Mouse (Mus musculus) right cerebral cortex, adult 2 months (tissue): Measurements from ENCODE around the gene Ascl3.

ENCODE experiments used
- DNase-seq, 2 experiments: peaks; one replicate each; pipeline ENCODE4 v3.0.0; 2021 to 2022; ENCODE audit warnings: low spot score in 2 of 2

Gene Ascl3

DNA sequence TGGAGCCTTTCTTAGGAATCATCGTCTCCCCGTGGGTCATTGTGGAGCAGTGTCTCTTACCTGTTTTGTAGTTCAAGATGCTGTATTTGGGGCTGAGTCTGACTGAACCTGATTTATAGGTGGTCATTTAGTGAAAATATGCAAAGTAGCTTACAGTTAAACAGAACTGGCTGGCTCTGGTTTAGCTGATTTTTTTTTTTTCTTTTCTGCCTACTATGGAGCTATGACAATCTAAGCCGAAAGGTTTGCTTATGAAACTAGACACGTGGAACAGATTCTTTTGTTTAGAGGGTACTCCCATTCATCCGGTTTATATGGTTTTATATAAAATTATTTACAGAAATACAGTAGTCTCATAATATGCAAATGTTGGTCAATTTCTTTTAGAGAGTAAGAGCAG, at the start of gene Ascl3:
Ascl3 (minus strand) TSS at position 101 of the 400 bp plus-strand sequence.
- DNase-seq: no peak

DNA sequence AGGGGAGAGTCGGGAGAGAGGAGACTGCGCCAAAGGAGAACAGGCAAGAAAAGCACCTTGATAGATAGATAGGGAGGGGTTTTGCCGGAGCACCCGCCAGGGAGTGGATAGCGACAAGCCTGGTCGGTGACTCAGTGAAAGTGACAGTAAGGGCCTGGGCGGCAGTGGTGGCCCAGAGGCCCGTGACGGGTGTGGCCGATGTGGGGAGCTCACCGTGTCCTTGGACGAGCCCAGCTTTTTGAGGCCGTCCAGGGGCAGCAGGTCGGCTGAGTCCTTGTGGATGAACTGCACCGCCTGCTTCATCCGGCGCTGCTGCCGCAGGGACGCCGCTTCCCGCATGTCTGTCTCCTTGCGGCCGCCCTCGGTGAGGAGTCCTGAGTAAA, 49.6 kb upstream of the Ascl3 start:
- peak in 1 of 2 experiments; percentile 20 for DNase-seq

DNA sequence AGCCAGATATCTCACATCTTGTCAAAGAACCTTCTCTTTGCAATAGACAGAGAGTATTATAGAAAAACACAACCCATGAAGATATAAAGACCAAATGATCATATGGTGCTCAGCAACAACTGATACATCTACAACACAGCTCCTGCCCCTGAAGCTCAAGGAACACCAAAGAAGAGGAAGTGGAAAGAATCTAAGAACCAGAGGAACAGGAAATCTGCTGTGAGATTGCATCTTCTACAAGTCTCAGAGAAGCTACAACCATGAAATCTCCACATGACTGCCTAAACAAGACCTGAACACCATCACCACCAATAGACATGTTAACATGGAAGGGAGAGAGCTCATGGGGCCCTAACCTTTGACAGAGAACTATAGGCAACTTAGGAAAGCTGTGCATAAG, 40.7 kb upstream of the Ascl3 start:
- no peak for DNase-seq

DNA sequence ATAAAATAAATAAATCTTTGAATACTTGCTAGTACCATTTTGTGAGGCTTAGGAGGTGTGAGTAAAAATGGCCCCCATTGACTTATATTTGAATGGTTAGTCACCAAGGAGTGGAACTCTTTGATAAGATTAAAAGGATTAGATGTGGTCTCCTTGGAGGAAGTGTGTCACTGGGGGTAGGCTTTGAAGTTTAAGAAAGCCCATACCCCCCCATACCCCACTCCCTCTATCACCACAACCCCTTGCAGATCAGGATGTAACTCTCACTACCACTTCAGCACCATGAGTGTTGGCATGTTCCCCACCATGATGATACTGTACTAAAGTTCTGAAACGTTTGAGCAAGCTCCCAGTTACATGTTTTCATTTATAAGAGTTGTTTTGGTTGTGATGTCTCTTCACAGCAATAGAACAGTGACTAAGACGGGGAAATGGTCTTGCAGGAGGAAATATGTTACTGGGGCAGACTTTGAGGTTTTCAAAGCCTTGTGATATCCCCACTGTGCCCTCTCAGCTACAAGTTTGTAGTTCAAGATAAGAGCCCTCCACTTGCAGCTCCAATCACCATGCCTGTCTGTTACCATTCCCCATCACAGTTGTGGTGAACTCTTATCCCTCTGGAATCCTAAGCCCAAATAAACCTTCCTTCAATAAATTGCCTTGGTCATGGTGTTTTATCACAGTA, 37.3 kb upstream of the Ascl3 start:
- DNase-seq: no peak

DNA sequence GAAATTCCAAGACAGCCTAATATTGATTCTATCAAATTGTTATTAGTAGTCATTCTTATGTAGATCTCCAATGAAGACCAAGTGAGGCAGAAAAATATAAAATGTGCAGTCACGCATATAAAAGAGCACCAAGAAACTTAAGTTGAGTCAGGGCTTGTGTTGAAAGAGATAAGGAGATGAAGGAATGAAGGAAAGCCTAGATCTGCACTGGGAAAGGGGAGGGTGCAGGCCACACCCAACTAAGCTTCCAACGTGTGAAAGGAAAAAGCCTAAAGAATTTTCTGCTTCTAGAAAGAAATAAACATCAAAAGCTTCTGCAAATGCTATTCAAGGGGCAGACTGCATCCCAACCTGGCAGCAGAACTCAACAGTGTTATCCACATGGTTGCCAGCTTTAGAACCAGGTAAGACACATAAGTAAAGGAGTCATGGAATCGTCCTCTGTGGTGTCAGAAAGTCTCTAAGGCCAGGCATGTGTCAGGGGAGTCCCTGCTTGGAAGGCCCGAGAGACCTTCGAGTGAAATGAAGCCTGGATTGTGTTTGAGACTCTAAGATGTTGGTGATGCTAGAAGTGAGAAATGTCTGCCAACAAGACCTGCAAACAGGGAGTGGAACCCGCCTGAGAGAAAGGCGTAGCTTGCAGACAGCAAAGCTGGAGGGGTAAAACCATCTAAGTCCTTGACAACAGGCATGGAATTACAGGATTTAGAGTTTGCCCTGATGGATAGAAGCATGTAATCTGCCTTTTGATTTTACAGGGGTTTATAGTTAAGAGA, 36.2 kb upstream of the Ascl3 start:
- no peak for DNase-seq

DNA sequence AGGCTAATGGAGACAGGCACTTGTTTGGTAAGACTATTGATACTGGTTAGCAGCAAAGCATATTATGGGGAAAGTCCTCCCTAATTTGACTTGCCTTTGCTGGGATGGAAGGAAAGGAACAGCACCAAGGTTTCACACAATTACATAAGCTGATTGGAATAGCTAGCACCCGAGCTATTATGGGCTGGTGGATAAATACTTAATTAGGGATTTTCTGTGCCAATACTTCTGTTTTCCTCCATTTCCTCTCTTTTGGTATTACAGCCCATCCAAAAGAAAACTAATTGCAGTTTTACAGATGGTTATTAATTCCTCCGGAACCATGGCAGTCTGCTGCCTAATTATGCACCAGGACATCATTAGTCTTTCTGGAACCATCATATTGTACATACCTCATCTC, 32.5 kb upstream of the Ascl3 start:
- no peak for DNase-seq

DNA sequence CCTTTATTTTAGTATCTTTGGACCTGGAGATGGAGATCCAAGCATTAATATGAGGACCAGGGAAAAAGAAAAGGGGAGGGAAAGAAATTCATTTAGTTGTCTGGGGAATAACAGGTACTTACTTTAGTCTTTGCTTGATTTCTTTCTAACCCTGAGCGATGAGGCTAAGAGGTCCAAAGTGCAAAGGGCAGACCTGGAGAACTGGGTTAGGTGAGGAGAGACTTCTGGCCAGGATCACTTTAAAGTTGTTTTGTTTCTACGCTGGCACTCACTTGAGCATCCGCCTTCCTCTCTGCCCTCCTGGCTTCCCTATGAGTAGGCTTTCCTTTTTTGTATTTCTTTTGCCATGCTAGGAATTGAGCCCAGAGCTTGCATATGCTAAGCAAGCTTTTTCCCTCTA, 24.8 kb upstream of the Ascl3 start:
- no peak for DNase-seq

DNA sequence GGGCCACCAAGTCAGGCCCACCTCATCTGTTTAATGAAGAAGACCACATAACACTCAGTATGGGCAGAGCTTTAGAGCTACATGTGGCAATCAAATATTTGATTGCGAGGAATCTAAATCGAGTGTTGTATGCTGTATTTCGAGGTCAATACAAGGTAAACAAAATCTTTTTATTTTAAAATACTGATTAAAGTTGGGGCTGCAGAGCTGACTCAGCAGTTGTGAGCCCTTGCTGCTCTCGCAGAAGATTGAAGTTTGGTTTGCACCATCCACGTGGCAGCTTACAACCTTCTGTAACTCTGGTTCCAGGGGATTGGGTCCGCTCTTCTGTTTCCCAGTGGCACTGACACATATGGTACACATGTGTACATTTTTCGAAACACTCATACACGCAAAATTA, 22.5 kb upstream of the Ascl3 start:
- DNase-seq: no peak

DNA sequence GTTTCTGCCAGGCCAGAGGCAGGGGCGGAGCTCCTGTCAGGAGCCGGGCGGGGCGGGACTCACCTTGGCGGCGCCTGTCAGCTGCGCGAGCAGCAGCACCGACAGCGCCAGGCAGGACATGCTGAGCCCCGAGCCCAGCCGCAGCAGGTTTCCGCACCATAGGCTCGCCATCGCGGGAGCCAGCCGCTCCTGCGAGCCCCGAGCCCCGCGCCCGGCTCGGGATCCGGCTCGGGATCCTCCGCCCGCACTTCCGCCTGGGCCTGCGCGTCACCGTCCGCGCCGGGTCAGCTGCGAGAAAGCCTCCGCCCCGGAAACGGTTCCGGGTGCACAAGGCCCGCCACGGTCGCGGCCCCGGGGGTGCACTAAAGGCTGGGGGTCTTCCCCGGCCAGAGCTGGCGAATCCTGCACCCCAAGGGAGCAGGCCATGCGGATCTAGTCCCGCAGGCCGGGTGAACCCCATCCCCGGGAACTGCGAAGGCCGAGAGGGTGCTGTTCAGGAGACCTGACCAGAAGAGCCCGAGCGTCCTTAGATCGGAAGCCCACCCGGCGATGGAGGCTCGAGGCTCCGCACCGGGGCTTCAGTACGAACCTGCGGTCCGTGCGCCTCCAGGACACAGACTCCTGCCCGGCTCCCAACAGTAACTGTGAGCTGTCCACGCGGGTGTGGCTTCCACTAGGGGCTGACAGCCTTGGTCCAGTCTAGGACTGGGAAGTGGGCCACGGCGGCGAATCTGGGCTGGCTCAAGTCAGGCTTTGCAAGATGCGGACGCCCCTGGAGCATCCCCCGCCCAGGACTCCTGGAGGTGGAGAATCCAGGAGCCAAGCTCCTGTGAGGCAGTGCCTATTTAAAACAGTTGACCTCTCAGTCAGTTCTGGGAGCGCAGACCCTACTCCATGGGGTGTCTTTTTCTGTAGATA, 20.7 kb upstream of the Ascl3 start, which contains the start of gene Tmem9b:
Tmem9b (minus strand) TSS at position 868 of the 918 bp plus-strand sequence.
- peak; percentile 77 to 90 for DNase-seq

DNA sequence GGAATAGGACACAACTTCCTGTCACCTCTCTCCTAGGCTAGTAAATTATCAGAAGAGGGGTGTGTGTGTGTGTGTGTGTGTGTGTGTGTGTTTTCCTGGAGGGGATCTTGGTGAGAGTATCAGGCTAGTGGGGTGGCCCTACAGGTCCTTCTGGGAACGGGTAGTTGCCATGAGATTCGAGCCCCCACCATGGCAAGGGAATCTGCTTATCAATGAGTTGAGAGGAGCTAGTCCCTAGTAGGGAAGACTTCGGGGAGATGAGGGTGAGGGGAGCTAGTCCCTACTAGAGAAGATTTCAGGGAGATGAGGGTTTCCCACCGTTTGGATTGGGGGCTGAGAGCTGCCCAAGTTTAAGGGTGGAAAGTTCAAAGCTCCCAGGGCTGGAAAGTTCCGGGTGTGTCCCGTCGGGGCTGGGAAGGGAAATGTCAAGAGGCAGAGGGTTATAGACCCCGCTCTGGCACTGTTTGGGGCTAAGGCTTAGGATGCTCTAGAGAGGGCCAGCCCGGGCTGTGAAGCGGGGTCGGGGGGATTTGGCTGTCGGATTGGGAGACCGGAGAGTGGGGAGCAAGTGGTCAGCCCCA, 20.0 kb upstream of the Ascl3 start:
- no peak for DNase-seq

DNA sequence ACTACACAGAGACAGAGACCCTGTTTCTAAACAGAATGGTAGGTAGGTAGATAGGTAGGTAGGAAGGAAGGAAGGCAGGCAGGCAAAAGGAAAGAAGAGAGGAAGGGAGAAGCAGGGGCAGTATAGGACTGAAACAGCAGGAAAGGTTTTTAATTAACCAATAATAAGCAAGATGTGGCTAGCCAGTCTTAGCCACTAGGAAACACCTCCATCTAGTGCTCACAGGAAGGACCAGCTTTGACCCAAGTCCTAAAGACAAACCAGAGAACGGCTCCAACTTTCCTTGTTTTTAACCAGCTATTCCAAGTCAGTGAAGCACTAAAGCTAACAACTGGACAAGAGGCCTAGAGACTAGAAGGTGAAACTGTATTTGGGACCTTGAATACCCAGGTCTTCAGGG, 16.2 kb upstream of the Ascl3 start:
- DNase-seq: no peak

DNA sequence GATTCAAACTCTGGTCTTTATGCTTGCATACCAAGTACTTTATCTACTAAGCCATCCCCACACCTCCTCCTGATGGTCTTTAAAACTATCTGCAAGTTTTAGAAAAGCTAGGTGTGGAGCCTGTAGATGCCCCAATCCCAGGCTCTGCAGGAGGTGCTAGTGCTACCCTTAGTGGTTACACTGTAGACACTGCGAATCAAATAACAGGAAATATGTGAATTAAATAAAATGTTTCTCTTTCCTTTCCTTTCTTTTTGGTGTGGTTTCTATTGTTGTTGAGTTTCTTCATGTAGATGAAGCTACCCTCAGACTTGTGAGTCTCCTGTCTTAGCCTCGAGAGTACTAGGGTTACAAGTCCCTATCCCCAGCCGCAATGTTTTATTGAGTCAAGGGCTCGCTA, 10.2 kb upstream of the Ascl3 start:
- no peak for DNase-seq

DNA sequence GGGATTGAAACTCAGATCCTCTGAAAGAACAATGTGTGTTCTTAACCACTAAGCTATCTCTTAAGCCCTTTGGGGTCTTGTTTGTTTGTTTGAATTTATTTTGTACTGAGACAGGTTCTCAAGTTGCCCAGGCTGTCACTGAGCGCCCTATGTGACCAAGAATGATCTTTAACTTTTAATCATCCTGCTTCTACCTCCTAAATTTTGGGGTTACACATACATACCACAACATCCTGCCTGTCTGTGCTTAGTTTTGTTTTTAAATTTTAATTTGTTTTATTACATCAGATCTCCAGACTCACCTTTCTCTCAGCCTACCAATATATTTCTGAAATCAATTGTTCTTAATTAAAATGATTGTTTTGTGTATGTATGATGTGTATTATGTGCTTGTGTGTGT, 9.5 kb upstream of the Ascl3 start:
- no peak for DNase-seq

DNA sequence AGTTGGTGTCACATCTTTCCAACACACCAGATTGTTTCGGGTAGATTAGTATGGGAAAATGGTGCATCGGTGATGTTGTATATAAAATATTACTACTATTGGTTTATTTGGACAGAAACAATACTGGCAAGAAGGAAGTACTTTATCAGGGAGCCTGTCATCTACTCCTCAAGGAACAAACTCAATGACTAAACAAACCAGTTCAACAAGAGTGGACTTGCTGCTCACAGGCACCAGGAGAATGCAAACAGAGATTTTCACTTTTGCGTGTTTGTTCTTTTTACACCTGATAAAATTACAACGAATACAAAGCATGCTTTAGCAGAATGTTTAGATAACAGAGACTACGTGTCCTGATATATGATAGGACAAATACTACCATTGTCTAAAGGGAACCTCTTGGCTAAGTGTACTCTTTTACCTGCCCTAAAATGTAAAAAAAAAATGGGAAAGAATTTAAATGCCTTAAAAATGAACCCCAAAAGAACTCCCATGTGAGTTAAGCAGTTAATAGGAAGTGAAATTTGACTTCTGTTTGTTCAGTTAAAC, 8.4 kb upstream of the Ascl3 start:
- no peak for DNase-seq

DNA sequence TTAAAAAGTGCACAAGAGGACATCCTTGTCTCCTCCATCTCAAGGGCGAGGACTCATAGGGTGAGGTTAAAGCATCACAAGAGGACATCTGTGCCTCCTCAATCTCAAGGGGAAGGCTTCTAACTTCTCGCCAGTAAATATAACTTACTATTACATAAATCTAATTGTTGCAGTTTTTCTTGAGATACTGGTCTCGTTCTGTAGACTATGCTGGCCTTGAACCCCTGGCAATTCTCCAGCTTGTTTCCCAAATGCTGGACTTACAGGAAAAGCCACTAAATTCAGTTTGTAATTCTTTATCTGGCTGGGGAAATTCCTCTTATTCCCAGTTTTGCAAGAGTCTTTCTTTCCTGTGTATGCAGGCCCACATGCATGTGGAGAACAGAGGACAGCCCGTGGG, 3.3 kb upstream of the Ascl3 start:
- DNase-seq: no peak

DNA sequence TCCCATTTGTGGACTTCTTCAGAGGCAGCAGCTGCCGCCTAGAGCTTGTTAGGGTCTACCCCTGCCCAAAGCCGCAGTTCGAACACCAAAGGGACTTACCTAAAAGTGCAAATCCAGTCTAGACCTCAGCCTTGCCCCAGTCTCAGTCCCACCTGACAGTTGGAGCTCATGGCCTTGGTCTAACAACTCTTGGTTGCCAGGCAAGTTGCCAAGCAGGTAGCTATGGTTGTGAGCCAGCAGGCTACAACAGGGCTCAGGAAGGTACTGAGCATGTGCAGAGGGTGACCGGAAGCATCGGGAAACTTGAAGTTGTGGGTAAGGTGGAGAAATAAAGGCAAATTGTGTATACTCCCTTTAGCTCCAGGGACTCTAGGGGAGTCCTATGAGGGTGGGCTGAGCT, 7.8 kb downstream of the Ascl3 start, which contains the start of gene BC051019:
BC051019 (minus strand) TSS at position 154 of the 400 bp plus-strand sequence.
- DNase-seq: no peak

DNA sequence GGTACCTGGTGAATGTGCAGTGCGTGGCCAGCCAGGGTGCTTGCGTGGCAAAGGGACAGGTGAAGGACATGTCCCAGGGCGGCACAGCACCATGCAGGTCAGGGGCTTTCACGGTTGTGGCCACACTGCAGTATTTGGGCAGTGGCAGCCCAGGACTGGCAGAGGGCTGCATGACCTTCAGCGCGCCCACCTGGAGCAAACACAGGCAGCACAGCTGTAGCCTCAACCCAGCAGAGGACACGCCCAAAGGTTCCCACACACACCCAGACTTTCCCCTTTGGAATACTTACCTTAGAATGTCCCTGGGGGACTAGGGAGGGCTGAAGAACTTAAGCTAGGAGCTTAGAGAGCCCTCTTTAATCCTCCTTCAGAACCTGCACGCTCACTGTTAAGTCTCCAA, 8.4 kb downstream of the Ascl3 start:
- no peak for DNase-seq

DNA sequence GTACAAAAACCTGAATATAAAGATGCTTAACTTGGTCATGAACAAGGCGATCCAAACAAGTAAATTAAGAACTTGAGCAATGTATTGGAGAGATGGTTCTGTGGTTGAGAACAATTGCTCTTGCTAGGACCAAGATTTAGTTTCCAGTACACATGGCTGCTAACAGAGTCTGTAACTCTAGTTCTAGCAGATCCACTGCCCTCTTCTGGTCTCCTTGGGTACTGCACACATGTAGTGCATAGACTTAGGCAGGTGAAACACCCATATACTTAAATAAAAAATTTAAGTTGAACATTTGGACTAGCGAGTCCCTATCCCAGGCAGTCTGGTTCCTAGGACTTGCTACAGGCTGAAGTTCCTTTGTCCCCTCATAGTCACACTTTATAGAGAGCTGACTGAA, 8.9 kb downstream of the Ascl3 start:
- no peak for DNase-seq

DNA sequence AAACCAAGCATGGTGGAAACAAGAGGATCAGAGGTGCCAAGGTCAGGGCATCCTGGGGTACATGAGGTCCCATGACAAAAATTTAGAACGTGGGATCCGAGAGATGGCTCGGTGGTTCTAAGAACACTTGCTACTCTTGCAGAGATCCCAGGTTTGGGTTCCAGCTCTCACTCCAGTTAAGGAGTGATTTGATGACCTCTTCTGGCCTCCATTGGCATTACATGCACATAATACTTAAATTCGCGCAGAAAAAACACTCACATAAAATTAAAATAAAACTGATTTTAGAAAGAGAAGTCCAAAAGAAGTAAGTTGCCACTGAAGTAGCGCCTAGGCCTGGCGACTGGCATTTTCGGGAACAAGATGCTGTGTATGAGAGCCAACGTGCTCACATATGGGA, 12.2 kb downstream of the Ascl3 start:
- DNase-seq: peak; percentile 49 to 58

DNA sequence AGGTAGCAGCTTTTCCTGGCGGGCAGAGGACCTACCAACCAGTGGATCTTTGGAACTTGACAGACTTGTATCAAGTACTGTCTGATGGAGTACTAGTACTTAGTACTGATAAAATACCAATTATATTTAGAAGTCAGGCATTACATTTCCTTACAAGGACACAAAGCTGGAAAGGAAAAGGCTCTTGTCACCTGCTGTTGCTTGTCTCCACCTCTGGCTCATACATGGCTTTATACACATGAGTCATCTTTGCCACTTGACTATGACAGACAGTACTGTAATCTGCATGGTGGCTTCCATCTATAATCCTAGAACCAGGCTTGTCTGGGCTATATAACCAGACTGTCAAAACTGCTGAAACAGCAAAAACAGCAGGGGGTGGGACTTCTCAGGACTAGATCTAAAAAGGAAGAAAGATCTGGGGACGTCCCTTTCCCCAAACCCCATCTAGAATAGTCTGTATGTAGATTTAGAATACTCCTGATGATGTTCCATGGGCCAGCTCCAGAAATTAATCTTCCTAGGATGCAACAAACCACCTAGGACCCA, 18.0 kb downstream of the Ascl3 start:
- no peak for DNase-seq

DNA sequence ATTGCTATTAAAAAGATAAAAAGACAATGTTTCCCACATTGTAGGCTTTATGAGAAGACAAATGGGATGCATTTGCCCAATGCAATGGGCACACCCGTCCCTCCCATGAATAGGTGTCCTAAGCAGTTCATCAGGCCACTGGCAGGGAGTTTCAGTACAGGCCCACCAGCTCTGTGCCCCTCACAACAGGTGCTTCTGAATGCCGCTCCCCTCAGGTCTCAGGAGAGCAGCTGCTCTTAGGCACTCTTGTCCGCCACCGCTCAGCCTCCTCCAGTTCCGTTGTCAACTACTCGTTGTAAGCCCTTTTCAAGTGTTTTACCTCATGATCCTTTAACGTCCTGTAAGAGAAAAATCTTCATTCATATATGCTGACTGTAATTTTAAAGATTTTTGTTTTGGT, 19.3 kb downstream of the Ascl3 start:
- DNase-seq: no peak
